Mouse (Mus musculus): ENCODE data around the gene Selenoh.

Selenoh gene

DNA sequence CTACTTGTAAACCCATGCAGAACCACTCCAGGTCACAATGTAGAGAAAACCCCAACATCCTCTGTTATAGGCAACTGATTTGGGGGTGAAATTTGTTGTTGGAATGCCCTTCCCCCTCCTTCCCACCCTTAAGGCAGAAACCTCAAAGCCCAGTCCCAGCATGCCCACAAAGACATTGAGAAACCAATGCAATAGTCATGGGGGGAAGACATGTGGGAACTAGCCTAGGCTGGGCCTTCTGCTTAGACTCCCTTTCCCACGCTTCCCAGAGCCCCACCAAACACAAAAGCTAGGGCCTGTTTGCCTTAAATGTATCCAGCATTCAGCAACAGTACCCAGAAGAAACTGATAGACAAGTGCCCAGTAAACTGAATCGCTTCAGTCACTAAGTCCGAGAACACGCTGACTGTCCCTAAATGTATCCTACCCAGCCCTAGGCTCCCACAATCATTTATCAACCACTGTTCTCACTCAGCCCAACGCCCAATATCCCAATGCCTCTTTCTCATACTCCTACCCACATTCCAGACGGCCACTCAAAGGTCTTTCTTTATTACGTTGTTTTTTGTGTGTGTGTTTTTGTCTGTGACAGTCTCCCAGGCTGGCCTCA, 44.1 kb downstream of the Selenoh start:
- DNase-seq, result no peak

DNA sequence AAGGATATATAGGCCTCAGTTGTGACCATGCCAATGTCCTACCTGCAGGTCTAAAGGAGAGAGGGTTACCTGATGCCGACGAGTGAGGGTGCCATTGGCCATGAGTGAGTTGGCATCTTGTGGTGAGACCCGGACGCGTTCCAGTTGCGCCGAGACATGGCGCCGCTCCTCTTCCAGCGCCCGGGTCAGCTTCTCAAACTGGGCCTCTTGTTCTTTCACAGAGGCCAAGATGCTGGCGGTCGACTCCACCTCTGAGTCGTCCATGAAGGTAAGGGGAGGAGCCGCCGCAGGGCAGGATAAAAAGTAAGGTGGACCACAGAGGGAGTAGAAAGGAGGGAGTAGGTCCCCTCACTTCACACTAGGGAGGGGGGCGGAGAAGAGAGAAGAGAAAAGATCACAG, 46.4 kb downstream of the Selenoh start:
- no peak for DNase-seq

DNA sequence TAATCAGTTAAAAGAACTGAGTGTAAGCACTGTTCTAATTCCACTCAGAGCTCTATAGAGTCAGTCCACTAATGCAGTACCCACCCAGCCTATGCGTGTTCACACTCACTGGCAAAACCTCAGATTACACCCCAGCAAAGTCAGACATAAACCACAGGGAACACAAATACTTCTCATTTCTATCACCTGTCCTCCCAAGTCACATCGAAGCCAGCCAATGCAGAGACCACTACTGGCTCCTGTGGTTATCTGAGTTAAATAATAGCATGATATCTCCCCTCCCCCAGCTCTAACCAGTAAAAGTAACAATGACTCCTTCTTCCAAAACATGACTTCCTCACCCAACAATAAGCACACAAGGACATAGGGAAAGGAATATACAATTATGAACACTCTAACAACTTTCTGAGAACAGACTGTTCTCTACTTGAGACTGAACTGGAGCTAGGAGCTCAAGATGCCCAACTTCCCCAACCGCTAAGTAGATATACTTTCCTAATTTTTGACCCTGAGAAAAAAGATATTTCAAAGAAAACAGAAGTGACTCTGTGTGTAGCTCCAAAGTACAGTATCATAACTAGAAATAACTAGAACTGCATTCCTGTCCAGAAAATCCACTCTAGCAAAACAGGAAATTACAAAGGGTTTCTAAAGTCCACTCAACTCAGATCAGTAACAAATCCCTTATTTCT, 47.0 kb downstream of the Selenoh start:
- no peak for DNase-seq

DNA sequence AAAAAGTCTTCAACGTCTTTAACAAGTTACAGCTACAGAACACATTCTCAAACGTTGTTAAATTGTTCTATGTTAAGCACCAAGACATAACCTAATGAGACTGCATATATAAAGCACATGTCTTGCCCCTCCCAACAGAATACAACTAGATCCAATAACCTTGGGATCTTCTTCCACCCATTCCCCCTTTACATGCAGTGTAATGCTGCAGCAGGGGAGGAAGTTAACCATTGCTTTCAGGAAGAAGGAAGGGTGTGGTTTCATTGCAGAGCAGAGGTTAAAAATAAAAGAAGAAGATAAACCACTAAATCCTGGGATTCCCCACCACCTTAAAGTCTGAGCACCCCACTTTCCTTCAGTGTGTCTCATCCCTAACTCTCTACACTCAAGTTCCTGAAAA, 47.9 kb downstream of the Selenoh start:
- no peak for DNase-seq

DNA sequence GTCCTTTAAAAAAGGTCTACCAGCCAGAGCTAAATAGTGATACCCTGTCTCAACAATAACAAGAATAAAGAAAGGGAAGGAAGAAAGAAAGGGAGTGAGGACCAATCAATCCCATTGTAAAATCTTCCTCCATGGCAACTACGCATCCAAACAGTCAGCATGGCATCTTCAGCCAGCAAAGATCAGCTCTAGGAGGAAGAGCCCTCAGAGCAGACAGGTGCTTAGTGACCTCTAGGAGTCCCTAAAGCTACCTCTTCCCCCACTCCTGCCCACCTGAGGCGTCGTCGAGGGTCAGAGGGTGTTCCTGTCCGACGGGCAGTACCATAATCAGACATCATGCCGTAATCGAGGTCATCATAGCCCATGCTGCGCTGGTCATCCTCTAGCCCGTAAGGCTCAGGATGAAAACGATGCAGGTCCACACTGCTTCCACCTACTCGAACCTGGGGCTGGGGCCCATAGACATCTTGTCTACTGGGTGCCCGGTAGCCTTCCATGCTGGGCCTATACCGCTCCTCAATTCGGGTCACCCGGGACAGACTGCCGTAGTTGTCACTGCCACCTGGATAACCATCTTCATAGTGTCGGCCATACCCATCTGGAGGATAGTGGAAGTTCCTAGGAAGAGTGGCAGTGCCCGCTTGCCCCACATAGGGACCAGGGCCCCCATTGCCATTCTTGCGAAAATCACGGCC, 50.8 kb downstream of the Selenoh start:
- DNase-seq, result no peak

All from kidney, postnatal 10 days (tissue).